Mouse (Mus musculus) pancreas, adult 10 weeks (tissue): ENCODE measurements around the gene Olfr958. TPM values are rescaled to one million over a fixed set of nuclear protein-coding genes. Genes with fewer than 3 reads are reported as not detected.

Experiments used
- polyA plus RNA-seq: library from polyadenylated mRNA; stranded (reverse); fragments of 350-450 nt; fragmentation: Illumina TruSeq; extraction: RNeasy Lipid Tissue Mini Kit (QIAGEN cat#74804); gene quantifications from one replicate; pipeline ENCODE4 v1.2.3, GENCODE M21; 2015; ENCODE audit warnings: low read depth, low replicate concordance; ENCODE audit not compliant: insufficient read depth

Gene Olfr958
- not detected for polyA plus RNA-seq

DNA sequence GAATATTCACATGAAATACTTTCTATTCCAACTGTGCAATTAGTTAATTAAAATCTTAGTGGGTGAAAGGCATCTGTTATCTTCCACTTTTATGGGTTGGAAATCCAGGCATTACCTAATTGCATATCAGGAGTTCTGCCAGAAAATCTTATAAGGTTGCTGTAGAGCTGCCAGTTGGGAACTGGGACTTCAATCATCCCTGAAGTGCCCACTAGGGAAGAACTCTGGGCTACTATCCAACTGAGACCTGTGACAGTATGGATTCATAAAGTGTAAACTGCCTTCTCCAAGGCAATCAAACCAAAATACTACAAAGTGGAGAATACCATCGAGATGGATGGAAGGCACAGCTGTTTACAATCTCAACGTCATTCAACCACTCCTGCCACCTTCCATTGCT, at the start of gene Olfr958:
TSS of gene Olfr958 (minus strand) at position 109 of the 400 bp plus-strand sequence.

DNA sequence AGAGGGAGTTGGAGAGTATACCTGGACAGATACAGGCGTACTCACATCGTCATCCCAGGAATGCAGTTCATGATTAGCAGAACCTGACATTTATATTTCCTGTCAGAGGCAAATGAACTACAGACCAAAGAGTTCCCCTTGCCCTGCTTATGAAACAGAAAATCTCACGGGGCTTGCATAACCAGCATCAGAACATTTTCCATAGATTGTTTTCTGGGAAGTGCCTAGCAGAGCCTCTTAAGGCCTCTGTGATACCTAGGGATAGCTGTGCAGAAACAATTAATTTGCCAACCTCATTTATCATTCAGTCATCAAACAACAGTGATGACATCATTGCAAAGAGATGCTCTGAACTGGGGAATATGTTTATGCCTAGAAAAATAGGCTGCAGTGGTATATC, 21.6 kb upstream of the Olfr958 start, which contains the start of gene Olfr959:
TSS of gene Olfr959 (minus strand) at position 101 of the 400 bp plus-strand sequence.

DNA sequence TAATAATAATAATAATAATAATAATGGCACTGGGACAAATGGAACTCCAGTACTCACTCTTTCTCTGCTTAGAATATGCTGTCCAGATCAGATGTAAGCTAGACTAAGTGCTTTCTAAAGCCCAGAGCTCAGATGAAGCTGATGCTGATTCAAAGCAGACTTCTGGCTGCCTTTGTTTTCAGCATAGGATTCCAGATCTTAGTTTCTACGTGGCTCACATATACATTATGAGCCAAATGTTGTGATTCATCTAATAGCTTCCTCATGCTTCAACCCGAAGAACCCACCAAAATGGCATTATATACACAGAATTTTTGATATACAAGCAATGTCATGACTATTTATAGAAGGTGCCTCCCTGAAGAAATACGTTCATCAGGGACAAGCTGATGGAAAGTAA, 38.3 kb downstream of the Olfr958 start, which contains the start of gene Olfr957:
TSS of gene Olfr957 (minus strand) at position 279 of the 400 bp plus-strand sequence.

Other genes with a start within 250 kb of the Olfr958 start
- gene Olfr948, start 228.0 kb downstream of the Olfr958 start, polyA plus RNA-seq, result not detected
- gene Olfr951, start 166.6 kb downstream of the Olfr958 start, polyA plus RNA-seq, result not detected
- gene Olfr952, start 126.9 kb downstream of the Olfr958 start, polyA plus RNA-seq, result not detected
- gene Olfr954, start 97.4 kb downstream of the Olfr958 start, polyA plus RNA-seq, result not detected
- gene Olfr955, start 82.1 kb downstream of the Olfr958 start, polyA plus RNA-seq, result not detected
- gene Olfr44, start 60.1 kb downstream of the Olfr958 start, polyA plus RNA-seq, result not detected
- gene Olfr957, start 38.2 kb downstream of the Olfr958 start, polyA plus RNA-seq, result not detected
- not detected for gene Olfr959, start 21.5 kb upstream of the Olfr958 start, polyA plus RNA-seq
- gene AW551984, start 50.3 kb upstream of the Olfr958 start, polyA plus RNA-seq, result 2.0 TPM
- gene Olfr148, start 56.6 kb upstream of the Olfr958 start, polyA plus RNA-seq, result not detected
- gene Olfr960, start 67.3 kb upstream of the Olfr958 start, polyA plus RNA-seq, result not detected
- not detected for gene Olfr961, start 91.0 kb upstream of the Olfr958 start, polyA plus RNA-seq
- not detected for gene Olfr963, start 113.2 kb upstream of the Olfr958 start, polyA plus RNA-seq
- gene Olfr149, start 153.1 kb upstream of the Olfr958 start, polyA plus RNA-seq, result not detected
- not detected for gene Olfr965, start 157.3 kb upstream of the Olfr958 start, polyA plus RNA-seq
- not detected for gene Olfr150, start 176.9 kb upstream of the Olfr958 start, polyA plus RNA-seq
- gene Olfr967, start 192.2 kb upstream of the Olfr958 start, polyA plus RNA-seq, result not detected
- gene Olfr968, start 229.2 kb upstream of the Olfr958 start, polyA plus RNA-seq, result not detected
- not detected for gene Olfr969, start 236.9 kb upstream of the Olfr958 start, polyA plus RNA-seq